Mouse (Mus musculus): ENCODE results near the gene 1700029I15Rik. TPM values are rescaled to one million over a fixed set of nuclear protein-coding genes. Genes with fewer than 3 reads are reported as not detected.

1700029I15Rik gene
- polyA plus RNA-seq, 1 experiment = 3.2 TPM

DNA sequence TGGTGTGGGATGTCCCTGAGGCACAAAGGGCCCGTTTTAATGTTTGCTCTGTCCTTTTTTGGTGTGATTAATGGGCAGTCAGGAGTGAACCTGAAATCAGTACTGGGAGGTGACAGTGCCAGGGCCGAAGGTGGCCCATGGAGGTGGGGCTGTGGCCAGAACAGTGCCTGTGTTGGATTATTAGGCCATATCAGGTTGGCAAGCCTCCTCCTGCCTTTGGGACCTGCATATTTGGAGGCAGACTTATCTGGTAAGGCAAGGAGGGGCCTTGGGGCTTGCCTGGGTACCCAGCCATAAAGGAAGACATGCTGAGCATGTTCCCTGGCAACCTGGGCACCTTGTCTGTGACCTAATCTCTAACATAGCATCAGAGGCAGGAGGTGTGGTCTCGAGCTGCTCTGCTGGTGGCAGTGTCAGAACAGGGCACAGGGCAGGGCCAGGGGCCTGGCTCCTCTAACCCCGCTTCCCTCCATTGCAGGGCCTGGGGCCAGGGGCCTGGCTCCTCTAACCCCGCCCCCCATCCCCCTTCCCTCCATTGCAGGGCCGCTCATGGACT lies 1.8 kb upstream of the 1700029I15Rik start:
- Histone ChIP-seq H3K4me1 (ENCODE audit: control insufficient read depth, insufficient read depth, low read length) (peaks cover 9% of the 10 kb centered on the region), H3K4me3 (replicated peaks; ENCODE audit: extremely low read depth, low read depth, low read length) (no peak overlapping the region)
- no peak for DNase-seq
- 67% methylated on average over 6 of the region's 6 CpGs for WGBS
- no peak for TF ChIP-seq CTCF (IDR thresholded peaks at IDR 0.05; ENCODE audit: insufficient read depth, low read length)
- no peak for TF ChIP-seq POLR2A (IDR thresholded peaks at IDR 0.05; ENCODE audit: borderline replicate concordance, extremely low read depth, low read depth, low read length)

DNA sequence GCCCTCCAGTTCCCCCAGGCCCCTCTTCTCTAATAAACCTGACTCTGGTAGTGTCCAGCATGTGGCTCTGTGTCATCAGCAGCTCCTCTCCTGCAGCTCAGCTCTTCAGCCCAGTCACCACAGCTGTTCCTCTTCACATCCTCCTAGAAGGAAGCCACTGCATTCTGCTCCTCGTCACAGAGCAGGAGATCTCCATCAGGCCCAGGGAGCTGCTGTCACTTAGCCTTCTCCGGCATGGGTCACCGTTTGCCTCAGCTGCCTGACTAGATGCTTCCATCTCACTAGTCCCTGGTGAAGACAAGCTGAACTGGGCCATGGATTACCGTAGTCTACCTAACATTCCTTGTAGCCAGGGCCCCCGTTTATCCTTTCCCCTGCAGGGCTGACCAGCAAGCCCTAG lies 1.2 kb upstream of the 1700029I15Rik start:
- WGBS = 73% methylated on average over 5 of the region's 5 CpGs
- TF ChIP-seq CTCF (IDR thresholded peaks at IDR 0.05; ENCODE audit: insufficient read depth, low read length) (no peak), POLR2A (IDR thresholded peaks at IDR 0.05; ENCODE audit: borderline replicate concordance, extremely low read depth, low read depth, low read length) (no peak)
- H3K4me3 ChIP-seq (replicated peaks; ENCODE audit: extremely low read depth, low read depth, low read length) = no peak overlapping the region
- peaks cover 4% of the 10 kb centered on the region for H3K4me1 ChIP-seq (ENCODE audit: control insufficient read depth, insufficient read depth, low read length)
- DNase-seq = no peak

DNA sequence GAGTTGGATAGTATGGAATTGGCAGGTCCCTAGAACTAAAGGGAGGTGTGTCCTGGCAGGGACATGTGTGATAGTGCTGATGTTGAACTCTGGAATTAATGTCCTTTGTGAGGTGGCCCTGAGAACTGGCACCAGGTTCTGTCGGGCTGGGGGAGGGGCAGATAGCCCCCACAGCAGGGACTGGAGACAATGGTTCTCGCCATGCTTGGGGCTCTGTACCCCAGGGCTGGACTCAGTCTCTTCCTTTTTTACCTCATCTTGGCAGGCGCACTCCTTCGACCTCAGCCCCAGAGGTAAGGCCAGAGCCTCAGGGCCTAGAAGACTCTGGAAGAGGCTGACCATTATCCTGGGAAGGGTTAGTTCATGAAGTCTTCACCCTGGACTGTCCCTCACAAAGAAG lies 421 bp downstream of the 1700029I15Rik start:
- DNase-seq = no peak
- 83% methylated on average over 4 of the region's 4 CpGs for WGBS
- TF ChIP-seq CTCF (IDR thresholded peaks at IDR 0.05; ENCODE audit: insufficient read depth, low read length) = no peak
- TF ChIP-seq POLR2A (IDR thresholded peaks at IDR 0.05; ENCODE audit: borderline replicate concordance, extremely low read depth, low read depth, low read length) = no peak
- Histone ChIP-seq H3K4me3 (replicated peaks; ENCODE audit: extremely low read depth, low read depth, low read length) (no peak overlapping the region), H3K4me1 (ENCODE audit: control insufficient read depth, insufficient read depth, low read length) (no peaks in the 10 kb centered on the region)

DNA sequence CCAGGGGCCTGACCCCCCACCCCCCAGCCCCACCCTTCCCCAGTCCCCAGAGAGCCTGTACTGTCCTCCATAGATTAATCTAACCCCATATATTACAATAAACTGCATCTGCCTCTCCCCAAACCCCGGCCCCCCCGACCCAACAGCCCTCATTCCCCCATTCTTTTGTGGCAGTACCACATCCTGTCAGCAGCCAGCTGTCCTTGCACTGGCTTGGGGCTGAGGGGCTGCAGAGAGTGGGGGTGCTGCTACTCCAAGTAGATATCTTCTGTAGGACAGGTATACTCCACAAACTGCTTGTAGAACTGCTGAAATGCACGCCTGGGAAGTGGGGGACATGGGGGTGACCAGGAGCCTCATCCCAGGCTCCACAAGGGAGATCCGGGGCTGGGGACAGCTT lies 1.8 kb downstream of the 1700029I15Rik start:
- DNase-seq = no peak
- WGBS = 71% methylated on average over 4 of the region's 4 CpGs

DNA sequence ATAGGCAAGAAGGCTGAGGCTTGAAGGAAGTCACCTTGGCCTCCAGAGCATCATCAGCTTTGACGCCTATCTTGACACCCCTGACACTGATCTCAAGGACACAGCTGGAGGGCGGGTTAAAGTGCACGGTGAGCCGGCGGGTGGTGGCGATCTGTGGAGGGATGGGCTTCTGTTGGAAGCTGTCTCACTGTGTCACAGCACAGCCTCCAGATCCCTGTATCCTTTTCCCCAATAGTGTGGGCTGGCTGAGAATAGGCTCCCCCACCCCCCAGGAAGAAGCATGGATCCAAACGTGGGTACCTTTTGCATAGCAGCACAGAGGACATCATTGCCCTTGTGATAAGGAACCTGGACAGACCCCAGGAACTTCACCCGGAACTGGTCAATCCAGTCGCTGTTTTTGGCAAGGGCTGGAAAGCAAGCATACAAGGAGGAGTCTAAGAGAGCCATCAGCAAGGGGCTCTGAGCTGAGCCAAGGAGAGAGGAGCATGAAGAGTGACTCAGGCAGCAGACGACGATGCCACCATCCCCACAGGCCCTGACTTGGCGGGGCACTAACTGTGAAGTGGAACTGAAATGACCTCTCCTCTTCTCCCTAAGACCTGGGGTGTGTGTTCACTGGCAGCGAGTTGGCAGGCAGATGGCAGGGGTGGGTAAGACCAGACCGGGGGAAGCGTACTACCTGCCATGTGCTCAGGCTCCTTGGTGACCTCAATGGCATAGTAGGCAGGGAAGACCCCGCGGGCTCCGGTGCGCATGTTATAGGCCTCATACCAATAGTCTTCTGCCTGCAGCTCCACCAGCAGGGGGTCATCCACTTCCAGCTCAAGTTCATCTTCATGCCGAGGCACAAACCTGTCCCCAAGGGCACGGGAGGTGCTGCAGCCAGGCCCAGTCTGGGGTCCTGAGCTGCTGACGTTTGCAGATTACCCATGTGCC lies 3.0 kb downstream of the 1700029I15Rik start:
- TF ChIP-seq POLR2A (IDR thresholded peaks at IDR 0.05; ENCODE audit: borderline replicate concordance, extremely low read depth, low read depth, low read length) (no peak), CTCF (IDR thresholded peaks at IDR 0.05; ENCODE audit: insufficient read depth, low read length) (no peak)

More for the DNA sequence above, 1.8 kb downstream of the 1700029I15Rik start:
- no peak for TF ChIP-seq POLR2A (IDR thresholded peaks at IDR 0.05; ENCODE audit: borderline replicate concordance, extremely low read depth, low read depth, low read length)
- no peak for TF ChIP-seq CTCF (IDR thresholded peaks at IDR 0.05; ENCODE audit: insufficient read depth, low read length)
- no peak overlapping the region for H3K4me3 ChIP-seq (replicated peaks; ENCODE audit: extremely low read depth, low read depth, low read length)
- no peaks in the 10 kb centered on the region for H3K4me1 ChIP-seq (ENCODE audit: control insufficient read depth, insufficient read depth, low read length)

DNA sequence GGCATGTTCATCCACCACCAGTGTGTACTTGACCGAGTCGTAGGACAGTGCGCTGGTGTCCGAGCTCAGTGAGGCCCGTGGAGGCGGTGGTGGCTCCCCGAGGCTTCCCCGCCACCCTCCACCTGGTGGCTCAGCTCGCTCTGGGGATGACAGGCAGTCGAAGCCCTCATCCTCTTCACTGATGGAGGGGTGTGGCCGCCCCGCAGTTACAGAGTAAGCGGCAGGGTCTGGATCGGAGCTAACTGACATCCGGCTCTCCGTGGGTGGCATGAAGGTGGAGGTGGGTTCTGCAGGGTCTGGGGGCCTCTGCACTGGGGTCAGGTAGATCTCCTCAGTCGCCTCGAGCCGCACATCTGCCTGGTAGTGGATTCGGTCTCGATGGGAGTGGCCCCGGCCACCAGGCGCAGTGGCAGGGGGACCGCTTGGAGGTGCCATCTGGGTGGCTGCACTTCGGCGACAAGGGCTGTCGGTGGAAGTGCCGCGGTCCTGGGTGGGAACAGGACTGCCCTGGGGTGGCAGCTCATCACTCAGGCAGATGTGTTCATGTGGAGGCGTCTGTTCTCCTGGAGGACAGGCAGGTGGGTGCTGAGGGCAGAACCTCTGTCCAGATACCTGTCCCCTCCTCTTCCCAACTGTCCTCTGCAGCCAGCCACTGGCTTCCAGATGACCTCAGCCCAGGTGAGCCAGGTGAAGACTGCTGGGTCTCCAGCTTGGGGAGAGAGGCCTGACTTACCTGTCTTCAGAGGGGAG lies 4.7 kb downstream of the 1700029I15Rik start:
- Histone ChIP-seq H3K4me3 (replicated peaks; ENCODE audit: extremely low read depth, low read depth, low read length) (no peak overlapping the region), H3K4me1 (ENCODE audit: control insufficient read depth, insufficient read depth, low read length) (peaks cover 4% of the 10 kb centered on the region; the same call in 1 of the 2 replicates)
- TF ChIP-seq POLR2A (IDR thresholded peaks at IDR 0.05; ENCODE audit: borderline replicate concordance, extremely low read depth, low read depth, low read length) (no peak), CTCF (IDR thresholded peaks at IDR 0.05; ENCODE audit: insufficient read depth, low read length) (no peak)
- no peak for DNase-seq
- 91% methylated on average over 30 of the region's 30 CpGs for WGBS

More for the DNA sequence above, 3.0 kb downstream of the 1700029I15Rik start:
- WGBS = 70% methylated on average over 22 of the region's 22 CpGs
- no peak overlapping the region for H3K4me3 ChIP-seq (replicated peaks; ENCODE audit: extremely low read depth, low read depth, low read length)
- DNase-seq = no peak
- peaks cover 4% of the 10 kb centered on the region; the same call in 1 of the 2 replicates for H3K4me1 ChIP-seq (ENCODE audit: control insufficient read depth, insufficient read depth, low read length)

DNA sequence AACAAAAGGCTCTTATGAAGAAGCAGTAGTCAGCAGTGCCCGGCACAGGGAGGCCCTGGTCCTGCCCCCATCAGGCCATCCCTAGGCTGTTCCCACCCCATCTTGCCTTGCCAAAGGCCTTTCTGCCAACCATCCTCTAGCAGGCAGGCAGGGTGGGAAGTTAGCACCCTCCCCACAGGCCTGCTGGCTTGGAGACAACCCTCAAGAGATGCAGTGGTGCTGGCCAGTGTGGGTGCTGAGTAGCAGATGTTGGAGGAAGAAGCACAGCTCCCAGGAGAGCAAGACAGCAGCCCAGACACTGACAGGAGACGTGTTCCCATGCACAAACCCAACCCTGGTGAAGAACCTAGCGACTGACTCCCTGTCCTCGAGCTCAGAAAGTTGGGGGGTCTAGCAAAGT lies 5.3 kb downstream of the 1700029I15Rik start:
- DNase-seq = no peak
- TF ChIP-seq CTCF (IDR thresholded peaks at IDR 0.05; ENCODE audit: insufficient read depth, low read length) (no peak), POLR2A (IDR thresholded peaks at IDR 0.05; ENCODE audit: borderline replicate concordance, extremely low read depth, low read depth, low read length) (no peak)
- 61% methylated on average over 4 of the region's 4 CpGs for WGBS
- Histone ChIP-seq H3K4me3 (replicated peaks; ENCODE audit: extremely low read depth, low read depth, low read length) (no peak overlapping the region), H3K4me1 (ENCODE audit: control insufficient read depth, insufficient read depth, low read length) (peaks cover 4% of the 10 kb centered on the region; the same call in 1 of the 2 replicates)

DNA sequence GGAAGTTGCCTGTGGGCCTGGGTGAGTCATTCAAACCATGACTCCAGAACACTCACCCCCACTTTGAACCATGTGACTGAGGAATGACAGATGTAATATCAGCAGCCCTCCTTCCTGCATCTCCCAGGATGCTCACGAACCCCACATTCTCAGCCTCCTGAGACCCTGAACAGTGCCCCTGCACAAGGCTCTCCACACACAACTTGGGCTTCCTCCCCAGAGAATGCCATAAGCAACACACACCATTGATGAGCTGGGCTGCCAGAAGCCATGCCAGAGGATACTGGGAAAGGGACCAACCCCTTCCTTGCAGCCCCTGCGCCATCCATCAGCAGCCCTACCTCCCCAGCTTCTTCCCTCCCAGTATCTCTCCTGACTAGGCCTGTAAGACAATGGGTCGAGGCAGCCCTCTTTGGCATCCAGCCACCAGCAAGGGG lies 5.8 kb downstream of the 1700029I15Rik start:
- DNase-seq = no peak
- H3K4me1 ChIP-seq (ENCODE audit: control insufficient read depth, insufficient read depth, low read length) = peaks cover 4% of the 10 kb centered on the region; the same call in 1 of the 2 replicates
- no peak for TF ChIP-seq CTCF (IDR thresholded peaks at IDR 0.05; ENCODE audit: insufficient read depth, low read length)
- no peak for TF ChIP-seq POLR2A (IDR thresholded peaks at IDR 0.05; ENCODE audit: borderline replicate concordance, extremely low read depth, low read depth, low read length)
- WGBS = 40% methylated on average over 3 of the region's 3 CpGs
- no peak overlapping the region for H3K4me3 ChIP-seq (replicated peaks; ENCODE audit: extremely low read depth, low read depth, low read length)
